Mouse (Mus musculus): ENCODE results near the gene Tmf1.

Tmf1 gene

DNA sequence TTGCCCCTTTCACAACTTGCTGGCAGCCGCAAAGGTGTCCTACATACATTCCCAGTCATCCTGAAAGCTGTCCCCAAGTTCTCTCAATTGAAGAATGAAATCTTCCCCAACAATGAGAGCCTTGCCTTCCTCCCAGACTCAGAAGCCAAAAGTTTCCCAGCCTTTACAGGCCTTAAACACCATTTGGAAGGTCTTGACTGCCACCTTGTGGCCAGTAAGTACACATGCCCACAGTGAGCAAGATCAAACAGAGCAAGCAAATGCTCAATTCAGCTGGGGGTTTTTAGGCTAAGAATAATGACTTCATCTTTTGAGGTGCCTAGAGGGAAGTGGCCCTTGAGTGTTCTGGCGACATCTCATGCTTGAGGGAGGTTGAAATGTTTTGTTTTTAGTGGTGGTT, 72.1 kb downstream of the Tmf1 start:
- DNase-seq (ENCODE audit: low spot score), result no peak

DNA sequence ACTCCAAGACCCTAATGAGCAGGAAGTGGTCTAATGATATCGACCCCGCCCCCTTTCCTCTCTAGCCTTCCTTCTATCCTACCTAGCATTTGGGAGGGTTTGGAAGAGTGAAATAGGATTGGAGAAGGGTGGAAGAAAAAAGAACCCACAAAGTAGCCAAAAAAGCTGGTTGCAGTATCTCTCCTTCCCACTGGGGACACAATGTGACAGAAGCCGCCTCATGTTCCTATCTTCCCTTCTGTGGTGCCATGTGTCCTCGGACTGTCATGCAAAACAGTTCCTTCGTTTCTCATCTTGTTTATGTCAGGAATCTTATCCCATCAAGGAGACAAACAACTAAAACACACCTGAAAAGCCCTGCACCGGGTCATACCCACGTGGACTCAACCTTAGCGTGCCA, 72.8 kb downstream of the Tmf1 start:
- no peak for DNase-seq (ENCODE audit: low spot score)

DNA sequence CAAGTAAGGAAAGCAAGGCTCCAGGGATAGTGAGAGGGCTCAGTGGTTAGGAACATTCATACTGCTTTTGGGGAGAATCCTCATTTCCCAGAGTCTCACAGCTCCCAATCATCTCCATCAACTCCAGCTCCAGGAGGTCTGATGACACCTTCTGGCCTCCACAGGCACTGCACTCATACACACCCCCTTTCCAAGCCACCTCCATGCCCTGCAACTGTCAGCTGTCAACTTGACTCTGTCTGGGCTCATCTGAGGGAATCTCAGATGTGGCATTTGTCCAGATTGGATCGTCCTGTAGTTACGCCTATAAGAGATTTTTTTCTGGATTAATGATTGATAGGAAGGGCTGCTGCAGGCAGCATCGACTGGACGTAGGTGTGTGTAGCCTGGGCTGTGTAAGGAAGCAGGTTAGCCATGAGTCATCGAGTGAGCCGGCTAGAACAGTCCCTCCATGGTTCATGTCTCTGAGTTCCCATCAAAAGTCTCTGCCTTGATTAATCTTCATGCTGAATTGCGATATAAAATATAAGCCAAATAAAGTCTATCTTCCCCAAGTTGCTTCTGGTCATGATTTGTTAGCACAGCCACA, 74.6 kb downstream of the Tmf1 start:
- no peak for DNase-seq (ENCODE audit: low spot score)
